Mouse (Mus musculus): ENCODE data around the gene Gmpr2. TPM values are rescaled to one million over a fixed set of nuclear protein-coding genes. Genes with fewer than 3 reads are reported as not detected.

Gmpr2 gene
- total RNA-seq (2021) = 28.0 and 32.2 TPM in 2 replicates
- long read RNA-seq, transcript Gmpr2-201 (10 exons, 1,993 nt) = major isoform, 24 of 35 reads
- long read RNA-seq, partial matches to known transcripts = 1 of 35 reads
- long read RNA-seq, other reads (novel, unspliced or antisense) = 10 of 35 reads

- peak; percentile 76 for DNase-seq
Measured at GRCm38 (mm10) chr14:55671833-55672740, at the start of gene Gmpr2, which contains the start of gene Nedd8. Gene Gmpr2 (plus strand): TSS chr14:55671941. Gene Nedd8 (minus strand): TSS chr14:55672124.

DNA sequence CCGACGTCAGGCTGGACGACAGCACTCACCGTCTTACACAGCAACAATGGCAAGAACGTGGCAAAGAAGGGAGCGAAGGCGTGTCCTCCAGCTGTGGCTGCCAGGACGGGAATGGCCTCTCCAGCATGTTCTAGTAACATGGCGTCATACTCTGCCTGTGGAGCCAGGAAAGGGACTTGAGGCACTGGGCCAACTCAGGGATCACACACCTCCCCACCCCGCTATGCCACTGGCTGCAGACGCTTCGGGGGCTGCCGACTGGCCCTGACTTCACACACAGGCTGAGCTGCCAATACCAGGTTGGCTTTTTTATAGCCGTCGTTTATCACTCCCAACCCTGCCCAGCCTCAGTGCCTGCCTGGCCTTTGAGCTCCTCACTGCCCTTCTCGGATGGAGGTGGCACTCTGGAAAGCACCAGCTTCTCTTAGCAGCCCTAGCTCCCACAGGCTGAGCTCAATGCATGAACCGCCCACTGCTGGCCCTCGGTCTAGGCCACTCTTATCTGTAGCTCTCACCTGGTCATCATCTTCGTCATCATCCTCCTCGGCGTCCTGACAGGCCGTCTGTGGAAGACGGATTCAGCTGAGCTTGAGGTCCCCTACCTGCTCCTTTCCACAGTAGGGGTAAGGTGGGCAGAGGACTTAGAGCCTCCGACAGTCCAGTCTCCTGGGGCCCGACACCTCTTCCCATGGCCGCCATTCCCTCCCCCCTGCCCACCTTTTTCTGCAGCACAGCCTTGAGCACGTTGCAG is 43.5 kb upstream of the Gmpr2 start:
- DNase-seq = no peak

DNA sequence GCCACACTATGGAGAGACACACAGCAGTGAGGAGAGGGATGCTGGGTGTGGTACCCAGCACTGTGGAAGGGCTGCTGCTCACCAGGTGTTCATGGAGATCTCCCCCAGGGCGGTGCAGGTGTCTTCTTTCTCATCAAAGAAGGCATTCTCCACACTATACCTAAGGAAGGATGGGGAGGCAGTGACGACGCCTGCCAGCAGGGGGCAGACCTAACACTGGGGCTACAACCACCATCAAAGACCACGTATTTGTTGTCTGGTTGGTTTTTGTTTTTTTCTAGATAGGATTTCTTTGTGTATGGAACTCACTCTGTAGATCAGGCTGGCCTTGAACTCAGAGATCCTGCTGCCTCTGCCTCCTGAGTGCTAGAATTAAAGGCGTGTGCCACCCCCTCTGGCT is 42.4 kb upstream of the Gmpr2 start:
- peak; percentile 65 for DNase-seq

GRCm38 (mm10) chr14:55634874-55635522 is 36.7 kb upstream of the Gmpr2 start:
- peak; percentile 33 for DNase-seq

- peak; percentile 89 for DNase-seq
Measured at GRCm38 (mm10) chr14:55635523-55636007, 36.2 kb upstream of the Gmpr2 start, which contains the start of gene Ipo4. Gene Ipo4 (minus strand): TSS chr14:55635957.

DNA sequence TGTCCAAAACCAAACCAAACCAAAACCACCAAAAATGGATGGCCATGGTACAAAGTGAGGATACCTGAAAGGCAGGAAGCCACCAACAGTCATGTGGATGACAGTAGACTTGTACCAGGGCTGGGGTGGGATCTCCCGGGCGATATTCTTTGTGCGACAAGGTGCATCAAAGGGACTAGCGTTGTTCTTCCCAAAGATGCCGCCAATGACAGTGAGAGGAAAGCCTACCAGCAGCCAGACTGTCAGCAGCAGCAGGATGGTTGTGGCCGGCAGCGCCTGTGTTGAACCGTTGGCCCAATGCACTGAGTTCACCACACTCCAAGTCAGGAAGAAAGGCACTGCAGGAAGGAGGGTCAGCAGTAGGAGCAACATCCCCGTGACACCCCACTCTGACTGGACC is 33.9 kb upstream of the Gmpr2 start, which contains the start of gene Gm49378:
Gm49378 (minus strand) TSS at position 101 of the 400 bp plus-strand sequence.
- no peak for DNase-seq

DNA sequence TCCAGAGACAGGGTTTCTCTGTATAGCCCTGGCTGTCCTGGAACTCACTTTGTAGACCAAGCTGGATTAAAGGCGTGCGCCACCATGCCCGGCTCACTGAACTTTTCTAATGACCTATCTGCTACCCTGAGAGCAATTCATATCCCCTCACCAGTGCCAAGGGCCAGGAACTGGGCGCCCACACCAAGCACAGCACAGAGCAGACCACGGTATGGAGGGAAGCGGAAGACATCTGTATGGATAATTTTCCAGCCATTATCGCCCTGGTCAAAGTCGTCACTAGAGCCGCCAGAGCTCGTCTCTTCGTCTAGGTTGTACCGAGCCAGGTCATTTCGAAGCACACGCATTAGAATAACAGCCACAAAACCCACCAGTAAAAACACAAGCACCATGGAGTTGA is 30.9 kb upstream of the Gmpr2 start:
- no peak for DNase-seq

GRCm38 (mm10) chr14:55641291-55641690 is 30.4 kb upstream of the Gmpr2 start:
- DNase-seq = no peak

DNA sequence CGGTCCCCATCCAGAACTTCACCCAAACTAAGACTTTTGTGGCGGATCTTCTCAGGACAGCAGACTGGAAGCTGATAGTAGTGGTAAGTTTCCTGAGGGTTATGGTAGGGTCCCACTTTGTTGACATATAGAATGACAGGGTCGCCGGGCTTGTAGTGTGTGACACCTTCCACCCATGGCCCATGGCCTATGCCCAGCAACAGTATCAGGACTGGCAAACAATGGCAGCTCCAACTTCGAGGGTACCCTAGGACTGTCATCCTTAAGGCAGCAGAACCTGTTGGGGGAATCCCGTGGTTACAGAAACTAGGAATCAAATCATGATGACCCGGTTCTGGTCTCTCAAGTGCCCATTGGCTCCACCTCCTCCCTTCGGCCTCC is 29.1 kb upstream of the Gmpr2 start:
- DNase-seq = no peak

DNA sequence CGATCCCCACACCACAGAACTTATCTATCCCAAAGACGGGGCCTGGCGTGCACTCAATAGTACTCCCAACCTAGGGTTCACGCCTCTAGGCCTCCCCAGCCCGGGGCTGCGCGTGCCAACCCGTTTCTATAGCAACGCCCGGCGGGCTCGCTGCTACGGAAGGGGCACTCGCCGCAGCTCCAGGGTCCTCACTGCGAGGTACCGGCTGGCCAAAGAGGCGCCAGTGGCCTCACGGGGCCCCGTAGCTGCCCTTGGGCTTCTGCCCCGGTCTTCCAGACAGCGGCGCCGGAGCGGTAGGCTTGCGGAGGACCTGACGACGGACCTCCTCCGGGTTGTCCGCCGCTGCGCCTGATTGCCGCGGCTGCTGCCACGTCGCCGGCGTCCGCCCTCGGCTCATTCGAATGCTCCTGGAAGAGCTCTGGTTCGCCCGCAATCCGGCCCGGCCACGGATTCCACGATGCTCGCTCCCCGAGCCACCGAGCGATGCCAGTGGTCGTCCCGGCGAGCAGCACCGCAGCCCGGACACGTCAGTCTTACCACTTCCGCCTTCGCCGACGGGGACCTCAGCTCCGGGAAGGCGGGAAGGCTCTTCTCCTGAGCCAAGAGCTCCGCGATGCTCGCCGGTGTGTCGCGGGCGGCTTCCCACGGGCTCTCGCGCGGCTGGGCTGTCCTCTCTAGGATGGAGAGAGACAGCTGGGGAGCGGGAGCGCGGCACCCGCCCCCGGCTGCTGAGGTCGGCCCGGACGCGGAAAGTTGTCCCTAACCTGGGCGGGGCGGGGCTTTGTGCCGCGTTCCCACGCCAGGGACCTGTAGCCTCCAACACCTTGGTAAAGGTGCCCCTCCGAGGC is 28.5 kb upstream of the Gmpr2 start, which contains the start of gene Tm9sf1:
Tm9sf1 (minus strand) TSS at position 747 of the 848 bp plus-strand sequence.
- DNase-seq = peak; percentile 84

DNA sequence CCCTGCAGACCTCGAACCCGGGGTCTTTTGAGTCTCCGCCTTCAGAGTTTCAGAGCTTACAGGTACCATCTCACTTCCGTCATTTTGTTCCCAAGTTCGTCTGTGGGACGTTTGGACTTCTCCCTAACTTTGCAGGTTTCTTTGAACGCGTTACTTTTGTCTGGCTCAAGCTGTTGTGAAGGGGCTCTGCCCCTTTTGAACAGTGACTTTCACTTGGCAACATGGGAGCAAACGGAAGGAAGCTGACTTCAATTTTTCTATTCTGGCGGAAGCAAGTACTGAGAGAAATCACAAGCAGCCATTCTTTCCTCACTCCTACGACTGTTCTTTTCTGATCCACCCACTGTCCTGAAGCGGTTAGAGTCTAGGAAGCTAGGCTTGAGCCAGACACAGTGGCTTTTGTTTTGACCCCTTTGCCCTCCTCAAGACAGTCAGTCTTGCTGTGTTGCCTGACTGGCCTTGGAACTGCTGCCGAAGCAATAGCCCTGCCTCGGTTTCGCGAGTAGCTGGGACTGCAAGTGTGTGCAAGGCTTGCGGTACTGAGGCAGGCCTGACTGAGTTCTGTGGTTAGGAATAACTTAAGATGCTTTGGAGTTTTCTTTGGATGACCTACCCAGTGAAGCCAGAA is 27.4 kb upstream of the Gmpr2 start:
- DNase-seq = no peak

- no peak for DNase-seq
Measured at GRCm38 (mm10) chr14:55649884-55650283, 21.9 kb upstream of the Gmpr2 start, which contains the start of gene Tssk4. Gene Tssk4 (plus strand): TSS chr14:55650184.

DNA sequence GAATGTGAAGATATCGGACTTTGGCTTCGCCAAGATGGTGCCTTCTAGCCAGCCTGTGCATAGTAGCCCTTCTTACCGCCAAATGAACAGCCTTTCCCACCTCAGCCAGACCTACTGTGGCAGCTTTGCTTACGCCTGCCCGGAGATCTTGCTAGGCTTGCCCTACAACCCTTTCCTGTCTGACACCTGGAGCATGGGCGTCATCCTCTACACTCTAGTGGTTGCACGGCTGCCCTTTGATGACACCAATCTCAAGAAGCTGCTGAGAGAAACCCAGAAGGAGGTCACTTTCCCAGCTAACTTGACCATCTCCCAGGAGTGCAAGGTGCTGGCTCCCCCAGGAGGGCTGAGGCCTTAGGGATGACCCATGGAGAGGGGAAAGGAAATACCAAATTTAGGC is 20.2 kb upstream of the Gmpr2 start:
- DNase-seq = no peak

DNA sequence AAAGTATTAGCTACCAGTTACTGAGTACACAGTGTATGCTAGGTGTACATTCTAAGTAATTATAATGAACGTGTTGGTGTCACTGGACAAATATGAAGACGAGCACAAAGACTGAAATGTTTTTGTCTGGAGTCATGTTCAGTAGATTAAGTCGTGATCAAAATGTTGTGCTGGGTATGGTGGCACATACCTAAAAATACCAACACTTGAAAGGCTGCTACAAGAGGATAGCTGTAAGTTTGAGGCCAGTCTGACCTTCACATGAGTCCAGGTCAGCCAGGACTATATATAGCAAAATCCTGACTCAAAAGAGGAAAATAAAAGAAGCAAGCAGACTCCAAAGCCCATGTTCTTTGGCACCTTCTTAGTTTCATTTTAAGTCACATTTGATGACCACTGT is 14.8 kb upstream of the Gmpr2 start:
- DNase-seq = no peak

GRCm38 (mm10) chr14:55658011-55658410 is 13.7 kb upstream of the Gmpr2 start:
- DNase-seq = peak; percentile 53

GRCm38 (mm10) chr14:55659960-55660573 is 11.7 kb upstream of the Gmpr2 start, which contains the start of gene Mdp1:
Gene Mdp1 (minus strand): TSS chr14:55660508.
- peak; percentile 79 for DNase-seq

GRCm38 (mm10) chr14:55660636-55661035 is 11.1 kb upstream of the Gmpr2 start:
- no peak for DNase-seq

GRCm38 (mm10) chr14:55671486-55671832 is 282 bp upstream of the Gmpr2 start:
- no peak for DNase-seq

DNA sequence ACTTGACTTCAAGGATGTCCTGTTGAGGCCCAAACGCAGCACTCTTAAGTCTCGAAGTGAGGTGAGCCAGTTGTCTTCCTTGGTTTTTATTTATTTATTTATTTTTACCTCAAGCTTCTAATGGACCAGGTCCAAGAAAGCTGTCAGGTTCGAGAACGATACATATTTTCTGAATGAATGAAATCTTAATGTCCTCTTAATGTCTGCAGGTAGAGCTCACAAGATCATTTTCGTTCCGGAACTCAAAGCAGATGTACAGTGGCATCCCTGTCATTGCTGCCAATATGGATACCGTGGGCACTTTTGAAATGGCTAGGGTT is 960 bp downstream of the Gmpr2 start:
- no peak for DNase-seq

- no peak for DNase-seq
Measured at GRCm38 (mm10) chr14:55677615-55678014, 5.9 kb downstream of the Gmpr2 start.
